Mouse (Mus musculus): ENCODE measurements at regions not wholly inside any gene's neighbourhood (a gene's known extent, or its start where the extent isn't known, plus 50 kb on each side); places are given as distances from the start of the nearest gene placed in this dataset.
"Not testable (repeated sequence)": the region's sequence is repeated elsewhere in the genome, so short reads cannot be mapped to it uniquely, and the experiment has no call there.

DNA sequence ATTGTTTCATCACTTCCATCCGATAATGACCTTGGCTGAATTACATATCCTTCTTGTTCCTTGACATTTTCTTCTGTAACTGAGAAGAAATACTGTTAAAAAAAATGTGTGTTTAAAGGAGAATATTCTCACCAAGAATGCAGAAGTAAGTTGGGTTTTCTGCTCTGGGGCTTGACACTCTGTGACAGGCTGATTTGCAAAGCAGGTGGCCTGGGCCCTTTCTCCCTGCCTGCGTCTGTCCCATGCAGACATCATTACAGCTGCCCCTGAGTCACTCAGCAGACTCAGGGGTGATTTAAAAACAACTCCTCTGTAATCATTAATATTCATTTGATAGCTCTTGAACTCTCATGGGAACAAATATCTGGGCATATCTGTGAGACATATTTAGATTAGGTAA, 229.4 kb upstream of the Synpr start:
- Histone ChIP-seq H3K4me3 (no peak overlapping the region), H3K4me1 (no peaks in the 10 kb centered on the region), H3K4me2 (replicated peaks) (no peak overlapping the region), H3K27ac (no peak overlapping the region), H3K27me3 (replicated peaks) (no peaks in the 10 kb centered on the region), H3K36me3 (no peaks in the 10 kb centered on the region), H3K9me3 (no peaks in the 10 kb centered on the region), H3K9ac (no peak overlapping the region)
- ATAC-seq (ENCODE audit: low FRiP score, low read depth): no peak
- 71% methylated on average over 2 of the region's 2 CpGs for WGBS

DNA sequence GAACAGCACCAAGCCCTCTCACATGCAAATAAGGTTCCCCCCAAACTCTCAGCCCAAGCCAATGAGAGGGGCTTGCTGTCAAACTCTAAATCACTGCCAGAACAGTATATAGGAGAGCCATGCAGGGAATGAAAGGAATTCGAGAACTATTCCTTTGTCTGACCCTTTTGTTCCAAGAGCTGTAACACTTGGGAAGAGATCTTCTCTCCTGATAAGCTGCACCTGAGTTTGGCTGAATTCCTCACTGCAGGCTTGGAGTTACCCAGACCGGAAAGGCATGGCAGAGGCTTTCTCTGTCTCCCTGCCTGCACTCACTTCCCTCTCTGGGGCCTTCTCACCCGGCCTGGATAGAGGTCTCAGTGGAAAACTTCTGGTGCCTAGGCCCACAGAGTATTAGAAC, 219.7 kb upstream of the Cadps start:
- H3K9ac ChIP-seq; H3K36me3 ChIP-seq; ATAC-seq (ENCODE audit: low FRiP score, low read depth); H3K4me1 ChIP-seq; H3K4me2 ChIP-seq (replicated peaks); H3K4me3 ChIP-seq; H3K27me3 ChIP-seq (replicated peaks); H3K27ac ChIP-seq; H3K9me3 ChIP-seq: not testable (repeated sequence)
- 43% methylated on average over 3 of the region's 3 CpGs for WGBS

DNA sequence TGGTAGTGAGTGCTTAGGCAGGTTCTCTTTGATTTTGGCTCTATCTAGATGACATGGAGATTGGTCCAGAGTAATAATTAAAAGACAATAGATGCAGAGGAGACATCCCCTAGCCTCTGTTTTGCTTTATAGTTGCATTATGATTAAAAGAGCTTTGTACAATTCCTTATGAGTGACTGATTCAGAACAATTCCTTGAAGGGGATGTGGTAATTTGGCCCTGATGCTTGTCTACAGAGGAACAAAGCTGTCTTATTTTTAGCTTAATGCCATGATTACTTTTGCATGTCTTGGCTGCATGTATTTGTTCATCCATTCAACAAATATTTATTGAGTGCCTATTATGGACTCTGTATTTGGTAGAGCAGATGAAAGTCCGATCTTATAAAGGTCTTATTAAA, 218.9 kb upstream of the Cadps start:
- Histone ChIP-seq H3K4me1 (no peaks in the 10 kb centered on the region), H3K9me3 (no peaks in the 10 kb centered on the region)
- WGBS: 91% methylated on average over 1 of the region's 1 CpGs

DNA sequence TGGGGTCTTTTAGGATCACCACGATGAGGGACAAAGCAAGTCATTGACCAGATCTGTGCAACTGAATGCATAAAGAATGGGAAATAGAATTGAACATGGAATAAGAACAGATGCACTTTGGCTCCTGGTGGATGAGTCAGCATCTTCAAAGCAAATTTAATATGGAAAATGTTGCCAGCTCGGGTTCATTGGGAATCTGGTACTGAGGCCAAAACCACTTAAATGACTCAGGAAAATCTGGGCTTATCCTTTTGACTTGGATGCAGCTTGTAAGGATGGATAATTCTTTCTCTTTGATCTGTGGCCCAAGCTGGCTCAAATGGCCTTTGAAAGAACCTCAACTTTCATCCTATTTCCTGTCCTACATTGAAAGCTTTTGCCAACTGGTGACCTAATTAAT, 217.3 kb upstream of the Cadps start:
- H3K27ac ChIP-seq: no peak overlapping the region
- H3K36me3 ChIP-seq: no peaks in the 10 kb centered on the region
- no peak overlapping the region for H3K4me2 ChIP-seq (replicated peaks)
- H3K4me1 ChIP-seq: no peaks in the 10 kb centered on the region
- no peaks in the 10 kb centered on the region for H3K9me3 ChIP-seq
- no peak overlapping the region for H3K4me3 ChIP-seq
- no peaks in the 10 kb centered on the region for H3K27me3 ChIP-seq (replicated peaks)
- H3K9ac ChIP-seq: no peak overlapping the region
- ATAC-seq (ENCODE audit: low FRiP score, low read depth): no peak
- WGBS: 86% methylated on average over 2 of the region's 2 CpGs

More for the DNA sequence above, 218.9 kb upstream of the Cadps start:
- no peaks in the 10 kb centered on the region for H3K27me3 ChIP-seq (replicated peaks)
- H3K9ac ChIP-seq: no peak overlapping the region
- no peaks in the 10 kb centered on the region for H3K36me3 ChIP-seq
- no peak overlapping the region for H3K4me2 ChIP-seq (replicated peaks)
- H3K4me3 ChIP-seq: no peak overlapping the region
- no peak overlapping the region for H3K27ac ChIP-seq
- no peak for ATAC-seq (ENCODE audit: low FRiP score, low read depth)

DNA sequence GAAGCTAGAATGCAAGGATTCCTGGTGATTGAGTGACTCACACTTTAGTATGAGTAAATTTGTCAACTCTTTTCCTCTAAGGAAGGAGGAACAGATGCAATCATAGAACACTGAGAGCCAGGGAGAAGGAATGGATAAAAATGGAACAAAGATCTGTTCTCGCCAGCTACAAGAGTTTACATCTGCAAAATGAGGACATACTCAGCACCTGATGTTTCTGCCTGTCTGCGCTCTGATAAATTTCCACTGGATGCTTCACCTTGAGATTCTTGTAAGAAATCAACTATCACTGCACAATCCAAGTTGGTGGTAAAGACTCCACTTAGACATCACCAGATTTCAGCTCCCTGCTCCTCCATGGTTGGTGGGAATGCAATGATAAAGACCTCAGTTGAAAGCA, 214.5 kb upstream of the Cadps start:
- Histone ChIP-seq H3K4me1 (no peaks in the 10 kb centered on the region), H3K9ac (no peak overlapping the region), H3K27me3 (replicated peaks) (no peaks in the 10 kb centered on the region), H3K9me3 (no peaks in the 10 kb centered on the region), H3K36me3 (no peaks in the 10 kb centered on the region), H3K27ac (no peak overlapping the region), H3K4me2 (replicated peaks) (no peak overlapping the region), H3K4me3 (no peak overlapping the region)
- ATAC-seq (ENCODE audit: low FRiP score, low read depth): no peak
- WGBS: 92% methylated on average over 2 of the region's 2 CpGs

DNA sequence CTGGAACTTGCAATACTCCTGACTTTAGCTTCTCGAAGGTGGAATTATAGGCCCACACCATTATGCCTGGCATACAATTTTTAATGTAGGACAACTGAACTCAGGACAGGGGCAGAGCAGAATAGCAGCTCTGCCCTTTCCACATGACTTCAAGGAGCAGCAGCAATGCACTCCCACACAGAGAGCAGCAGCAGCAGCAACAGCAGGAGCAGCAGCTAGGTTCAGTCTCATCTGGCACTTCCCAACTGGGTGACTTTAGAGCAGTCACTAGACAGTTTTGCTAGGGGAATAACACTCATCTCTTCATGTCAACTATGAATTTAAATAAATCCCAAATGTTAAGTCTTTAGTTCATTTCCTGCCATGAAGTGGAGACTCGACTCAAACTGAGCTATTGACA, 206.9 kb upstream of the Cadps start:
- 85% methylated on average over 2 of the region's 2 CpGs for WGBS
- no peaks in the 10 kb centered on the region for H3K36me3 ChIP-seq
- H3K9ac ChIP-seq: no peak overlapping the region
- H3K9me3 ChIP-seq: no peaks in the 10 kb centered on the region
- no peak for ATAC-seq (ENCODE audit: low FRiP score, low read depth)
- H3K27me3 ChIP-seq (replicated peaks): no peaks in the 10 kb centered on the region
- no peak overlapping the region for H3K27ac ChIP-seq
- no peak overlapping the region for H3K4me3 ChIP-seq
- H3K4me1 ChIP-seq: no peaks in the 10 kb centered on the region
- H3K4me2 ChIP-seq (replicated peaks): no peak overlapping the region

DNA sequence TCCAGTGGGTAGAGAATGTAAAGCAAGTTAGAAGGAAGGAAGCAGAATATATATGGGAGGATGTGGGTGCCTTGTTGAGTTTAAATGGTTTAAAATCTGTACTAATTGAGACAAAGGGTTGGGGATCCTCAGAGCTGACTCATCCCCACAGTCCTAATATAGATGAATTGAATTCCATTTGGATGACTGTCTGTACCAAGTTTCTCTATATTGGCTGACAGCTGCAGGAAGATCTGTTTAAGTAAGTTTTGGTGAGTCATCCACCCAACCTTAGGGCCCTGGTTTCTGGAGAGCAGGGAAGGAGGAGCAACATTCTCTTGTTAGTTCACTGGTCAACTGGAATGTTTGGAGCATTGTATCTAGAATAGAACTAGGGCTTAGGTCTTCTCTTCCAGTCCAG, 199.9 kb upstream of the Cadps start:
- no peaks in the 10 kb centered on the region for H3K36me3 ChIP-seq
- H3K9ac ChIP-seq: no peak overlapping the region
- no peaks in the 10 kb centered on the region for H3K9me3 ChIP-seq
- H3K4me3 ChIP-seq: no peak overlapping the region
- no peak overlapping the region for H3K27ac ChIP-seq
- no peaks in the 10 kb centered on the region for H3K27me3 ChIP-seq (replicated peaks)
- H3K4me1 ChIP-seq: no peaks in the 10 kb centered on the region
- H3K4me2 ChIP-seq (replicated peaks): no peak overlapping the region
- ATAC-seq (ENCODE audit: low FRiP score, low read depth): no peak

DNA sequence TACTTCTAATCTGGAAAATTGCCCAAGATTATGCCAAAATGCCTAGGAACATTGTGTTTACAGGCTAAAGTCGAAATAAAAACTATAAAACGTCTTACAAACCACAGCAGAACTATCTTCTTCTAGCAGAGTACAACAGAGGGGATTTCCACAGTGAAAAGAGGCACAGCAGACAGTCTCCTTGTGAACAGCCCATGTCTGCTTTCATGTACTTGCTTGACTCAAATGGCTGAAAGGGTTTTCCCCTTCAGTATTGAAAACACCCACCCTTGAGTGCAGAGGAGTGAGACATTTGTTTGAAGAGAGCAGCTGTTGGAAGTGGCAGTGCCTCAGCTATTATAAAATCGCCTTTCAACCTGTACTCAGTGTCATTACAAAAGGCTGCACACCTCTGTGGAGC, 188.2 kb upstream of the Cadps start:
- Histone ChIP-seq H3K9ac (no peak overlapping the region), H3K27me3 (replicated peaks) (no peaks in the 10 kb centered on the region), H3K4me1 (no peaks in the 10 kb centered on the region), H3K9me3 (no peaks in the 10 kb centered on the region), H3K27ac (no peak overlapping the region), H3K36me3 (no peaks in the 10 kb centered on the region), H3K4me2 (replicated peaks) (no peak overlapping the region), H3K4me3 (no peak overlapping the region)
- ATAC-seq (ENCODE audit: low FRiP score, low read depth): no peak
- whole genome bisulfite sequencing: 72% methylated on average over 3 of the region's 3 CpGs

DNA sequence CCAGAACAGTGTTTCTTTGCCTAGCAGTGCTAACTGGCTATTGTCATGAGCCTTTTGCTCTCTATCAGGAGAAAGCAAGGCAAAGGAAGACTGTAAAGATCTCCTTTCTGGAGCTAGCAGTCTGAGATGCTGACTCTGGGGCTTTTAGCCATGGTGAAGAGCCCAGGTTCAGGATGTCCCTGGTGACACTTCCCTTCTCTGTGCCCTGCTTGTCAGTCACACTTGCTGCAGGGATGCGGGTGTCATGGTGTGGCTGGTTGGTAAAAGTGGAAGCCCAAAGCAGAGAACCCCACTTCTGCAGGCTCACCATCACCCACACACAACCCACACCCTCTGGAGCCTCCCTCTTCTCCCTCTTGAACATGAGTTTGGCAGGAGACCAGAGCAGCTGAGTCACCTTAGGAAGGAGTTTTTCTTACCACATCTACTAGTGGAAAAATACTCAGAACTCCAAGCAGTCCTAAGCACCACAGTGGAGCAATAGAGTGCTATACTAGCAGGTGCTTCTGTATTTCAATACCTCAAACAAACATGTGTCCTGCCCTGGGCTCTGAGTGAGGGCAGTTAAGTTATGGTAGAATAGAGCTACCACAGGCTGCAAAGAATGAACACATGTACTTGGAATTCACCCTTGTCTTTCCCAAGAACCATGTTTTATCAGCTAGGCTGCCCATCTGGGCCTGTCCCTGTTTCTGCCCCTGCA, 178.3 kb upstream of the Cadps start:
- Histone ChIP-seq H3K36me3 (no peaks in the 10 kb centered on the region), H3K4me2 (replicated peaks) (no peak overlapping the region), H3K9me3 (no peaks in the 10 kb centered on the region), H3K27ac (no peak overlapping the region), H3K9ac (no peak overlapping the region), H3K4me1 (no peaks in the 10 kb centered on the region), H3K27me3 (replicated peaks) (no peaks in the 10 kb centered on the region), H3K4me3 (no peak overlapping the region)
- WGBS: 93% methylated on average over 1 of the region's 1 CpGs
- ATAC-seq (ENCODE audit: low FRiP score, low read depth): no peak

DNA sequence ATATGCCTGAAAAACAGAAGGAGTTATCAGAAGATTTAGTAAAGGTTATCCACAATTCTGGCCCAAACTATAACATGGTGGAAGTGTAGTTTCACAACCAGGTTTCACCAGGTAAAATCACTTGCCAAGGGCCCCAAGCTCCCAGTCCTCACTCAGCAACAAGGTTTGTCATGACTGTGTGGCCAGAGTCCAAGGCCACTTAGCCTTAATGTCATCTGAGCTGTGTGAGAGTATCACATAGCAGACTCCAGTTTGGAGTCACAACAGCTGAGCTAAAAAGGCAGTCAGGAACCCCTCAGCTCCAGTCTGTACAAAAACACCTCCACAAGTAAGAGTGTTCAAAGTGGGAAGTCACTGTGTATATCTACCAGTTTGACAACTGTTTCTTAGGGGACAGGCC, 156.5 kb upstream of the Cadps start:
- Histone ChIP-seq H3K27me3 (replicated peaks) (no peaks in the 10 kb centered on the region), H3K9me3 (no peaks in the 10 kb centered on the region), H3K9ac (no peak overlapping the region), H3K27ac (no peak overlapping the region), H3K4me3 (no peak overlapping the region), H3K4me1 (no peaks in the 10 kb centered on the region), H3K36me3 (no peaks in the 10 kb centered on the region), H3K4me2 (replicated peaks) (no peak overlapping the region)
- ATAC-seq (ENCODE audit: low FRiP score, low read depth): no peak

DNA sequence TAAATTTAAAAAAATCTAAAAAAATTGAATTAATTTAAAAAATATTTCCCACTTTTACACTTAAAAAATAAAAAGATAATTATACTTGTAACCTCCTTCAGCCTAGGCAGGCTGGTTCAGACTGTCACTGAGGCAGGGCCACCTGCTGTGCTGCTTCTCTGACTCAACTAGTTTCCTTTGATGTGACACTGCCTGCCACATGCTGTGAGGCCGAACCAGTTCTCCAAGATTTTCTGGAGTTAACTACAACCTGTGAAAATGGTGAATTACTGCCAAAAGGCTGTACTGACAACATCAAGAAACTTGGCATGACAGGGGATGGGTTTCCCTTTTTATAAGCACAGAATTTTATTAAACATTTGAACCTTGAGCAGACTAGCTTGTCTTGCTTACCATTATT, 143.6 kb upstream of the Cadps start:
- Histone ChIP-seq H3K27me3 (replicated peaks) (no peaks in the 10 kb centered on the region), H3K9ac (no peak overlapping the region), H3K4me3 (no peak overlapping the region), H3K27ac (no peak overlapping the region), H3K9me3 (no peaks in the 10 kb centered on the region), H3K36me3 (no peaks in the 10 kb centered on the region), H3K4me1 (no peaks in the 10 kb centered on the region), H3K4me2 (replicated peaks) (no peak overlapping the region)
- no peak for ATAC-seq (ENCODE audit: low FRiP score, low read depth)
- WGBS: 9% methylated on average over 1 of the region's 1 CpGs

DNA sequence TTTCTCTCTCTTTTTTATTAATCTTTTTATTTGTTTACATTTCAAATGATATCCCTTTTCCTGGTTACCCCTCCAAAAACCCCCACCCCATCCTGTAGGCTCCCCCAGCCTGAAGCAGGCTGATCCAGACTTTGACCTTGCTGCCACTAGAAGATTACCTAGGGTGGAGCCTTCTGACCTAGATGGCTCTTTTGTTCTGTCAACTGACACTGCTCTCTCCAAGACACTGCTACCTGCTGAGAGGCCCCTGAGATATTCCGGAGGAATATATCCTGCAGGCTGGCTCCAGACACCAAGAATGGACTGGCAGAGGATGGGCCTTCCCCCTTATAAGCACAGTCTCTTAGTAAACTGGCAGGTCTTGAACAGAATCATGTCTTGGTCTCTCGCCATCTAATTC, 135.0 kb upstream of the Cadps start:
- H3K9me3 ChIP-seq; ATAC-seq (ENCODE audit: low FRiP score, low read depth): not testable (repeated sequence)

DNA sequence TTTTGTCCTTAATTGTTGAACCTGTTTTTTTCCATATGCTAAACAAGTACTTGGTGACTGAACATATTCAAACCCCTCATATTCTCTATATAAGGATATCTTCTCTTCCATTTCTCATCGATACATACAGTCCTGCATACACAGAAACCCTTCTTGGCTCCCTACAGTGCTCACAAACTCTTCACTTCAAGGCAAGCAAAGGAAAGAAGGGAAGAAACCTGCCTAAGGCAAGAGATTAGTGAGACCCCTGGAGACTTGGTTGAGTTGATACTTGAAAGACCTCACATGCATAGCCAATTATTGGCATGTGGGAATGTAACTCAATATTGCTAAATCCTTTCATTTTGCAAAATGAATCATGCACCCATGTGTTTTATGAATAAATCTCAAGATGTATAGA, 128.0 kb upstream of the Cadps start:
- no peak for ATAC-seq (ENCODE audit: low FRiP score, low read depth)
- Histone ChIP-seq H3K4me2 (replicated peaks) (no peak overlapping the region), H3K27me3 (replicated peaks) (no peaks in the 10 kb centered on the region), H3K9me3 (no peaks in the 10 kb centered on the region), H3K4me3 (no peak overlapping the region), H3K9ac (no peak overlapping the region), H3K27ac (no peak overlapping the region), H3K4me1 (no peaks in the 10 kb centered on the region), H3K36me3 (no peaks in the 10 kb centered on the region)
- 86% methylated on average over 1 of the region's 1 CpGs for WGBS

More for the DNA sequence above, 135.0 kb upstream of the Cadps start:
- H3K9ac ChIP-seq; H3K4me3 ChIP-seq; H3K4me2 ChIP-seq (replicated peaks); H3K27me3 ChIP-seq (replicated peaks); H3K27ac ChIP-seq; H3K36me3 ChIP-seq; H3K4me1 ChIP-seq: not testable (repeated sequence)
- 75% methylated on average over 2 of the region's 2 CpGs for WGBS

All from neural tube, embryonic 12.5 days (tissue).